Mouse (Mus musculus) lung, postnatal 0 days (tissue): ENCODE data around the gene B3galnt2.

Experiments used
- CTCF ChIP-seq: IDR thresholded peaks from 2 replicates; pipeline ENCODE4 v1.5.1; 2016; ENCODE audit warnings: antibody characterized with exemption, mild to moderate bottlenecking
- EP300 ChIP-seq: IDR thresholded peaks from 2 replicates; pipeline ENCODE4 v1.6.1; 2016; ENCODE audit warnings: antibody characterized with exemption, mild to moderate bottlenecking, control low read depth

GRCm38 (mm10) chr13:13922526-13922925 lies 31.7 kb upstream of the B3galnt2 start:
- TF ChIP-seq CTCF = no peak
- TF ChIP-seq EP300 = no peak
